Mouse (Mus musculus) small intestine, adult 2 months (tissue): Measurements from ENCODE around the gene C2cd4a. TPM values are rescaled to one million over a fixed set of nuclear protein-coding genes. Genes with fewer than 3 reads are reported as not detected.
A peak's percentile ranks its signal among the peaks of the same experiment; 100 is the strongest.

ENCODE experiments used
- H3K27ac ChIP-seq: fragments of 200-500 bp; 2 replicates; pipeline ENCODE4 v1.5.1; 2012; ENCODE audit warnings: low read depth, low read length, control low read depth, inconsistent platforms; ENCODE audit not compliant: insufficient read depth
- H3K27me3 ChIP-seq: fragments of 200-500 bp; 2 replicates; pipeline ENCODE4 v1.6.1; 2012; ENCODE audit warnings: mild to moderate bottlenecking, moderate library complexity, low read length, inconsistent platforms; ENCODE audit not compliant: control insufficient read depth, insufficient read depth
- H3K36me3 ChIP-seq: fragments of 200-500 bp; 2 replicates; pipeline ENCODE4 v1.6.1; 2012; ENCODE audit warnings: mild to moderate bottlenecking, low read length, control low read depth, inconsistent platforms; ENCODE audit not compliant: control insufficient read depth, insufficient read depth
- H3K4me1 ChIP-seq: fragments of 200-500 bp; 2 replicates; pipeline ENCODE4 v1.6.1; 2012; ENCODE audit warnings: low read length, inconsistent platforms, mixed read lengths; ENCODE audit not compliant: control insufficient read depth, insufficient read depth, insufficient read length
- H3K4me3 ChIP-seq: fragments of 200-500 bp; 2 replicates; pipeline ENCODE4 v1.5.1; 2012; ENCODE audit warnings: low read depth, mild to moderate bottlenecking, control low read depth, inconsistent platforms, low read length, moderate library complexity
- CTCF ChIP-seq: fragments of 200-500 bp; IDR thresholded peaks from 2 replicates; pipeline ENCODE4 v1.5.1; 2012; ENCODE audit warnings: low read depth, mild to moderate bottlenecking, control low read depth, inconsistent platforms, low read length, moderate library complexity, mixed read lengths; ENCODE audit not compliant: insufficient replicate concordance, insufficient read length; ENCODE audit errors: extremely low read depth
- POLR2A ChIP-seq: fragments of 200-500 bp; IDR thresholded peaks from 2 replicates; pipeline ENCODE4 v1.6.1; 2012; ENCODE audit warnings: low read depth, mild to moderate bottlenecking, control low read depth, inconsistent platforms, low read length, moderate library complexity
- WGBS: fragments of 180-500 bp; shearing (Covaris S2); methylation state at CpG from one replicate; pipeline ENCODE4 v1.1.7; 2018; 5-methylcytosine and 5-hydroxymethylcytosine counted together
- polyA plus RNA-seq: library from polyadenylated mRNA; depleted of rRNA; stranded (reverse); fragments of >200 nt; gene quantifications from 2 replicates; pipeline ENCODE4 v1.2.3, GENCODE M21; 2012; rRNA removed

C2cd4a gene
- polyA plus RNA-seq, result 1.9 and 28.9 TPM in 2 replicates

GRCm38 (mm10) chr9:67832046-67832605 lies at the start of gene C2cd4a:
C2cd4a (minus strand) TSS chr9:67832330.
- TF ChIP-seq CTCF (no peak), POLR2A (no peak)
- Histone ChIP-seq H3K27ac (no peak within 1 kb of the TSS), H3K27me3 (no peaks in the 10 kb centered on the region)

GRCm38 (mm10) chr9:67878197-67878769 lies 46.2 kb upstream of the C2cd4a start:
- TF ChIP-seq POLR2A (no peak), CTCF (no peak)
- Histone ChIP-seq H3K4me3 (no peak overlapping the region), H3K27ac (no peak overlapping the region), H3K4me1 (no peaks in the 10 kb centered on the region), H3K27me3 (no peaks in the 10 kb centered on the region), H3K36me3 (peaks cover 12% of the 10 kb centered on the region)
- 95% methylated on average over 11 of the region's 11 CpGs for WGBS

More at GRCm38 (mm10) chr9:67832046-67832605, at the start of gene C2cd4a:
- Histone ChIP-seq H3K36me3 (no peaks in the 10 kb centered on the region), H3K4me1 (no peaks in the 10 kb centered on the region; the same call in 1 of the 2 replicates), H3K4me3 (peak within 1 kb of the TSS; percentile 57)
- WGBS, result 2% methylated on average over 20 of the region's 20 CpGs

- H3K27ac ChIP-seq, result no peak overlapping the region
- peaks cover 11% of the 10 kb centered on the region for H3K36me3 ChIP-seq
- TF ChIP-seq CTCF (no peak), POLR2A (no peak)
- H3K4me3 ChIP-seq, result no peak overlapping the region
- 89% methylated on average over 14 of the region's 14 CpGs for WGBS
- no peaks in the 10 kb centered on the region for H3K27me3 ChIP-seq
- no peaks in the 10 kb centered on the region for H3K4me1 ChIP-seq
Measured at GRCm38 (mm10) chr9:67877081-67877718, 45.1 kb upstream of the C2cd4a start.

- Histone ChIP-seq H3K27me3 (no peaks in the 10 kb centered on the region), H3K4me3 (no peak overlapping the region), H3K4me1 (no peaks in the 10 kb centered on the region), H3K36me3 (peaks cover 5% of the 10 kb centered on the region), H3K27ac (no peak overlapping the region)
- 62% methylated on average over 2 of the region's 2 CpGs for WGBS
- no peak for TF ChIP-seq POLR2A
- peak; percentile 56; the same call in 1 of the 2 replicates for TF ChIP-seq CTCF
Measured at GRCm38 (mm10) chr9:67875337-67875736, 43.2 kb upstream of the C2cd4a start.

- Histone ChIP-seq H3K4me3 (no peak overlapping the region), H3K36me3 (peaks cover 3% of the 10 kb centered on the region), H3K27ac (no peak overlapping the region), H3K4me1 (no peaks in the 10 kb centered on the region), H3K27me3 (no peaks in the 10 kb centered on the region)
- 77% methylated on average over 7 of the region's 7 CpGs for WGBS
- no peak for TF ChIP-seq CTCF
- no peak for TF ChIP-seq POLR2A
Measured at GRCm38 (mm10) chr9:67874522-67875222, 42.5 kb upstream of the C2cd4a start.

GRCm38 (mm10) chr9:67869691-67870450 lies 37.7 kb upstream of the C2cd4a start:
- WGBS, result 81% methylated on average over 16 of the region's 16 CpGs
- no peak overlapping the region for H3K27ac ChIP-seq

More at GRCm38 (mm10) chr9:67869691-67870450, 37.7 kb upstream of the C2cd4a start:
- H3K4me1 ChIP-seq, result no peaks in the 10 kb centered on the region
- TF ChIP-seq POLR2A (no peak), CTCF (no peak)
- H3K27me3 ChIP-seq, result no peaks in the 10 kb centered on the region
- H3K36me3 ChIP-seq, result no peaks in the 10 kb centered on the region
- H3K4me3 ChIP-seq, result no peak overlapping the region
